Mouse (Mus musculus): Measurements from ENCODE around the gene Olfr51. TPM values are rescaled to one million over a fixed set of nuclear protein-coding genes. Genes with fewer than 3 reads are reported as not detected.
"Not testable (repeated sequence)": the region's sequence is repeated elsewhere in the genome, so short reads cannot be mapped to it uniquely, and the experiment has no call there.

The Olfr51 gene
- not detected in 2 replicates for polyA plus RNA-seq (2015; fragmentation: Nextera tagmentation; extraction: Ambion mirVana)

DNA sequence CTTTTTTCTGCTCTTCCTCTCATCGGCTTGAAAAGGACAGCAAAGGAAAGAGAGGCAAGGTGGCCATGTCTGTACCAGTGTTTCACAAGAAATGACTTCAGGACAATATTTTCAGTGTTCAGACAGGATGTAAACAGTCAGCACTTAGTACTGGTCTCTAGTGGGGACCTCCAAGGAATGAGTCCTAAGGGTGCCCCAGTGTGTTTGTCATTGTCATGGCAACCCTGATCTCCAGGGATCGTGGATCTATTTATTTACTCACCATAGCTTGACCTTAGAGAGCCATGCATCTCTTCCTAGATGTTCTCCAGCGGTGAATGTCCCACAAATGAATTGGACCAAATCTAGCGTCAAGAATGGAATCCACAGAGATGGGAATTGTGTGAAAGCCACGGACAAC is at the start of gene Olfr51:
Olfr51 (plus strand) TSS at position 301 of the 400 bp plus-strand sequence.
- no peak for DNase-seq (ENCODE audit: low spot score)

DNA sequence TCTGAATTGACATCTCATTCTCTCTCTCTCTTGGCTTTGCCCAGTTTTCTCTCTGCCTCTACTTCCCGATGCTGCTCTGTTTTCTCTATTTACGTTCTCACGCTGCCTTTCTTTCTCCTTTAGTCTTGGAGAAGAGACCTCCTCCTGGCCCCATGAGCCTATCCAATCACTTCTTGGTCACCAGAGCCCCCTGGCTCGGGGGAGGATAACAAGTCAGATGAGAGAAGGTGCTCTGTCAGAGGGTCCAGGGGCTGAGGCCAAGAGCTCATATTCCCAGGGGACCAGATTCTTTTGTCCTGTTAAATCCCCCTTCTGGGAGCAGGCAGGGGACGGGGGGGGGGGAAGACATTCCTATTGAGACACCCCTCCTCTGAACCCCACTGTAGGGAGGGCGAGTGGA is 49.7 kb upstream of the Olfr51 start, which contains the start of gene Prop1:
Prop1 (minus strand) TSS at position 101 of the 400 bp plus-strand sequence.
- no peak for DNase-seq (ENCODE audit: low spot score)

DNA sequence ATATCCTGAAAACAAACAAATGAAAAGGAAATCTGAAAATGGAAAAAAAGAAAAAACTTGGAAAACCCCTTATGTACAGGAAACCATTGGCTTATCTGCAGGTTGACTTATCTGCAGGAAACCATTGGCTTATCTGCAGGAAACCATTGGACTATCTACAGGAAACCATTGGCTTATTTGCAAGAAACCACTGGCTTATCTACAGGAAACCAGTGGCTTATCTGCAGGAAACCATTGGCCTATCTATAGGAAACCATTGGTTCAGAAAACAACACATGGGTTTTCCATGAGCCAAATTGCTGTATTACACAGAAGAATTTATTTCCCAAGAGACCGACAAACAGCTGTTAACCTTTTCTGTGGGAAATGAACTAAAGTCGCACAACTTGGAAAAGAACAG is 38.5 kb upstream of the Olfr51 start:
- no peak for DNase-seq (ENCODE audit: low spot score)

DNA sequence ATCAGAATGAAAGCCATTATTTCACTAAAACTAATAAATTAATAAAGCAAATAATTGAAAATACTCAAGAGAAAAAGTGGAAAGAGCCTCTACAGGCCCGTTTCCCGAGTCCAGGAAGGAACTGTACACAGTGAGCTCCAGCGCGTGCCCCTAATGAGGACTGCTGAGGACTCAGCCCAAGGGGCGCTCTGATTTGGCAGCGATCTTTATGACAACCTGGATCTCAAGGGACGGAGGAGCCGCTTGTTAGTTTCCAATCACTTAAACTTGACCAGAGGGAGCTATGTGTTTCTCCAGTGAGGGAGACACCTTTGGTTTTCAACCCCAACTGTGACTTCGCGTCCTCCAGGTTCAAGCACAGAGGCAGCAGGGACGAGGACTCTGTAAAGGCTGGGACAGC is 37.2 kb upstream of the Olfr51 start, which contains the start of gene Olfr1378:
Olfr1378 (plus strand) TSS at position 301 of the 400 bp plus-strand sequence.
- no peak for DNase-seq (ENCODE audit: low spot score)

DNA sequence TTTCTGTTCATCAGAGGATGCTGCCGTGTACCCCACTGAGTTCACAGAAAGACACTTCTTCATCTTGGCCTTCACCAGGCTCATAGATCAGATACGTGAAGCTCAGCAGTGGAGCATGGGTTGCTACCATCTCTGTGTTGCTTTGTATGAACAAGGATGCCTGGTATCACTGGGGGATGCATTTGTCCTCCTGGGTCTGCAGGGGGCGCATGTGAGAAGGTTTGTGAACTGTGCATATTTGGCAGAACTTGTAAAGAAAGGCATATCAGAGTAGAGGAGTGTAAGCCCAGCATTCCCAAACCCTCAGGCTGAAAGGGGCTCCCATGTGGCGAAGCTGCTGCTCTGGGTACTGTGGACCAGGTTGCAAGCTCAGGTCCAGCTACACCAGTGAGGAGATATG is 26.2 kb upstream of the Olfr51 start:
- no peak for DNase-seq (ENCODE audit: low spot score)

DNA sequence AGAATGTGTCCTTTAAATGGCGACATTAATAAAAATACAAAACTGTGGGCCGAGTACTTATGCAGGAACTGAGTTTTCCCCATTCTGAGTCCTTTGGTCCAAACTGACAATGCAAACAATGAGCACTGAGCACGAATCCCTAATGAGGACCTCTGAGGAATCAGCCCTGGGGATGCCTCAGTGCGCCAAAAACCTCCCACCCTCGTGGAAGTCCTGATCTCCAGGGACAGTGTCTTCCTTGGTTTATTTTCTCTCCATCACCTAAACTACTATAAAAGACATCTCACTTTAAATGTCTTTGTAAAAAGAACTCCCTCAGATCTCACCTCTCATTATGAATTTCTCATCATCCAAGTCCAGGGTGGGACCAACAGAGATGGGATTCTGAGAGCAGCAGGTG is 21.7 kb upstream of the Olfr51 start, which contains the start of gene Olfr1377:
Olfr1377 (plus strand) TSS at position 301 of the 400 bp plus-strand sequence.
- no peak for DNase-seq (ENCODE audit: low spot score)

DNA sequence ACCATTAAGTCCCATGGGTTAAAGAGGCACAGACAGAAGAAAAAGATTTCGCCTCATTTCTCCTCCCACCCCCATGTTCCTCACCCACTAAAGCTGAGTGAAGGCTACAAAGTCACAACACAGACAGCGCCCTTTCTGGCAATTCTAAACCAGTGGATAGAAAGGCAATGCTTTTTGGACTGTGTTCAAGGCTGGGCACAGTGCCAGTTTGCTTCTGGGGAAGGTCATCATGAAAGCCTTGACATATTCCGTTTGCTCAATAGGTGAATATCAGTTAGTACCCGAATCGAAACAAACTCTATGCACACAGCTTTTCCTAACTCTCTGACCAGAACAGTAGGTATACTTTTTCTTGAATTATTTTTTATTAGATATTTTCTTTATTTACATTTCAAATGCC is 8.4 kb downstream of the Olfr51 start:
- DNase-seq (ENCODE audit: low spot score) = no peak

DNA sequence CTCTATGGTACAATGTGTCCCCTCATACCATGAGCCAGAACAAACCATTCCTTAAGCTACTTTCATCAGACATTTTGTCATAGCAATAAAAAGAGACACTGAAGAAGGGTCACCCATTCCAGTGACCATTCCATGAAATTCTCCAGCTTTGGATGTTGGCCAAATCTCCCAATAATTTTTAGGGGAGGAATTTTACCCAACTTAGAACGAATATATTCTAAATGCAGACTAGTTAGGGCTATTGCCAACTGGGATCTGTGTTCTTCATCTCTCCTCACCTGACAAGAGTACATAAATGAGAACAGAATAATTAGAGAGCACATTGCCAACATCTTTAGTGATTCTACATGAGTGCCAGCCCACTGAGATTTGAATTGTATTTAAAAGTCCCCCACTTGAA is 10.5 kb downstream of the Olfr51 start, which contains the start of gene Olfr54:
Olfr54 (plus strand) TSS at position 301 of the 400 bp plus-strand sequence.
- no peak for DNase-seq (ENCODE audit: low spot score)

DNA sequence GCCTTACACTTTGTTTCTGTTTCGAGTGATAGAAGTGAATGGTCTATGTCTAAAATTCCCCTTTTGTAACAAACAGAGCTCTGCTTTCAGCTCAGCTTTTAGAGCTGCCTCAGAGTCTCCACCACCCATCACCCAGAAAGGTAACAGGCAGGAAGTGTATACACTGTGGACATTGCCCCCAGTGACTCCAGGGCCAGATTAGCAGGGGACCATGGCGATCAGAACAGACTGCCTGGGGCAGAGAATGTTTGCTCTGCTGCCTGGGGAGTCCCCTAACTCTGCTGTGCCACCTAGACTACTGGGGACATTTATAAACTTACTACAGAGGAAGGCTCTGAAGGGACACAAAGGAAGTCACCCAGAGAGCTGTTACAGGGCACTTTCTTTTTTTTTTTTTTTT is 12.9 kb downstream of the Olfr51 start:
- no peak for DNase-seq (ENCODE audit: low spot score)

DNA sequence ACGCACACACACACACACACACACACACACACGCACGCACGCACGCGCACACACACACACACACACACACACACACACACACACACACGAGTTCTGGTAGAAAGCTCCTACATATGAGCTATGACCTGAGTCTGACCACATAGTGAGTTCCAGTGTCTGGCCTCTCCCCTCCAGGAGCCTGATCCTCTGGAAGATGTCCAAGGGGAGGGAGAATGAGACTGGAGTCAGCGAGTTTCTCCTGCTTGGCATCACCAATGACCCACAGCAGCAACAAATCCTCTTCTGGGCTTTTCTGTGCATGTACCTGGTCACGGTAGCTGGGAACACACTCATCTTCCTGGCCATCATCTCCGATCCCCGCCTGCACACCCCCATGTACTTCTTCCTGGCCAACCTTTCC is 23.4 kb downstream of the Olfr51 start:
- not testable (repeated sequence) for DNase-seq (ENCODE audit: low spot score)

DNA sequence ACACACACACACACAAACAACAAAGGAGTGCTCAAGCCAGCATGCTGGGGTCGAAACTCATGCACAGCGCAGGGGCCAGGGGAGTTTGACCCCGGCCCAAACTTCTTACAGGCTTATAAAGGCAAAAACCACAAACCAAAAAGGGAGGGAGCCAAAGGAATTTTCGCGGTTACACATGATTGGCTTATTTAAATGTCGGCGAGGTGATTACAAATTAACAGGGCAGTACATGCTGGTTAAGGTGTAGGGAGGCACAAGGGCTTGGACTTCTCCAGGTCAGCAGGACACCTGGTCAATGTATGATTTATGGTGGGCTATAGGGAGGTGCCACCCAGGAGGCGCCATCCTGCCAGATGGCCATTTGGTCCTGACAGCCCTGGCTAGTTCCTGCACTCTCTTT is 26.0 kb downstream of the Olfr51 start:
- DNase-seq (ENCODE audit: low spot score) = not testable (repeated sequence)

DNA sequence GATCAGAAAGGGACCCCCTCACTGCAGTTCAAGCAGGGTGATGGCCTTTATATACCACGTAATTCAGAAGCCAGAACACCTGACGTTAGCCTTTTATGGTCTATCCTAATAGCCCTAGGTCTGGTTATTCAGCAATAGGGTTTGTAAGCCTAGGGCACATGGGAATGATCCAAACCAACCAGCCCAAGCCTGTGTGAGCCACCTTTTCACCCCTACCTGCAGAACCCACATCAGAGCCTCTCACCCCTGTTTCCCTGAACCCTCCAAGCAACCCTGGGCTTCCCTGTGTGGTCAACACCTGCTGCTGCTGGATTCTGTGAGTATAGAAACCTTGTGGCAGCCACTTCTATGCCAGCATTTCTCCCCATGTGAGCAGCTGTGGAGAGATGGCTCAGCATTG is 26.8 kb downstream of the Olfr51 start:
- DNase-seq (ENCODE audit: low spot score) = no peak

DNA sequence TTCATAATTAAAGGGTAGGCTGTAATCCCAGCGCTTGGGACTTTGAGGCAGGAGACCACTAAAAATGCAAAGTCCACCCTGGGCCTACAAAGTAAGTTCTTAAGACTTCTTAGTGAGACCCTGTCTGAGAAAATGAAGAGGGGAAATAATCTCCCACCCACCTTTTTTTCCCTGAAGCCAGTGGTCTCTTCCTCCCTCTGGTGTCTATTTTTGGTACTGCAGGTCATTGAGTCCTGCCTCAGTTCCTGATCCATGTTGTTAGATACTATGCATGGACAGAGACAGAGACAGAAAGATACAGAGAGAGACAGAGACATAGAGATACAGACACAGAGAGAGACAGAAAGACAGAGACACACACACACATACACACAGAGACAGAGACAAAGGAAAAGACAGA is 29.5 kb downstream of the Olfr51 start:
- DNase-seq (ENCODE audit: low spot score) = peak; percentile 33

DNA sequence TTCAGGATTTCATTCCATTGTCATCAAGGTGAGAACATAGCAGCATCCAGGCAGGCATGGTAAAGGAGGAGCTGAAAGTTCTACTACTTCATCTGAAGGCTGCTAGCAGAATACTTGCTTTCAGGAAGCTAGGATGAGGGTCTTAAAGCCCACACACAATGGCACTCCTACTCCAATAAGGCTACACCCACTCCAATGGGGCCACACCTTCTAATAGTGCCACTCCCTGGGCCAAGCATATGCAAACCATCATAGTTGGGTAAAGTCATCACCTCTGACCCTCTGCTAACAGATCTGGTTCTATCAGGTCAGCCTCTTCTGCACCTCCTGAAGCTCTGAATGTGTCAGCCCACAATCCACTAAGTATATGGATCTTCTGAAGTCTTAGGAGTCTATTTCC is 30.7 kb downstream of the Olfr51 start:
- DNase-seq (ENCODE audit: low spot score) = not testable (repeated sequence)

DNA sequence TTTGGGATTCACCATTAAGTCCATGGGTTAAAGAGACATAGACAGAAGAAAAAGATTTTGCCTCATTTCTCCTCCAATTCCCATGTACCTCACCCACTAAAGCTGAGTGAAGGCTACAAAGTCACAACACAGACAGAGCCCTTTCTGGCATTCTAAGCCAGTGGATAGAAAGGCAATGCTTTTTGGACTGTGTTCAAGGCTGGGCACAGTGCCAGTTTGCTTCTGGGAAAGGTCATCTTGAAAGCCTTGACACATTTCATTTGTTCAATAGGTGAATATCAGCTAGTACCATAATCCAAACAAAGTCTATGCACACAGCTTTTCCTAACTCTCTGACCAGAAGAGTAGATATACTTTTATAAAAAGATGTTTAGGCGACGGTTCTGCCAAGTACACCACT is 32.6 kb downstream of the Olfr51 start:
- no peak for DNase-seq (ENCODE audit: low spot score)

DNA sequence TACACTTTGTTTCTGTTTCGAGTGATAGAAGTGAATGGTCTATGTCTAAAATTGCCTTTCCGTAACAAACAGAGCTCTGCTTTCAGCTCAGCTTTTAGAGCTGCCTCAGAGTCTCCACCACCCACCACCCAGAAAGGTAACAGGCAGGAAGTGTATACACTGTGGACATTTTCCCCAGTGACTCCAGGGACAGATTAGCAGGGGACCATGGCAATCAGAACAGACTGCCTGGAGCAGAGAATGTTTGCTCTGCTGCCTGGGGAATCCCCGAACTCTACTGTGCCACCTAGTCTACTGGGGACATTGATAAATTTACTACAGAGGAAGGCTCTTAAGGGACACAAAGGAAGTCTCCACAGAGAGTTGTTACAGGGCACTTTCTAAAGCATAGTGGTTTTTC is 41.4 kb downstream of the Olfr51 start:
- not testable (repeated sequence) for DNase-seq (ENCODE audit: low spot score)

DNA sequence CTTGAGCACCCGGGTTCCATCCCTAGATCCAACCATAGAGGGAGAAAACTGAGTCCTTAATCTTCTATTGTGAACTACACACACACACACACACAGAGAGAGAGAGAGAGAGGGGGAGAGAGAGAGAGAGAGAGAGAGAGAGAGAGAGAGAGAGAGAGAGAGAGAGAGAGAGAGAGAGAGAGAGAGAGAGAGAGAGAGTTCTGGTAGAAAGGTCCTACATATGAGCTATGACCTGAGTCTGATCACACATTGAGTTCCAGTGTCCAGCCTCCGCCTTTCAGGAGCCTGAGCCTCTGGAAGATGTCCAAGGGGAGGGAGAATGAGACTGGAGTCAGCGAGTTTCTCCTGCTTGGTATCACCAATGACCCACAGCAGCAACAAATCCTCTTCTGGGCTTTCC is 44.4 kb downstream of the Olfr51 start, which contains the start of gene Olfr1375:
Olfr1375 (plus strand) TSS at position 301 of the 400 bp plus-strand sequence.
- DNase-seq (ENCODE audit: low spot score) = not testable (repeated sequence)

DNA sequence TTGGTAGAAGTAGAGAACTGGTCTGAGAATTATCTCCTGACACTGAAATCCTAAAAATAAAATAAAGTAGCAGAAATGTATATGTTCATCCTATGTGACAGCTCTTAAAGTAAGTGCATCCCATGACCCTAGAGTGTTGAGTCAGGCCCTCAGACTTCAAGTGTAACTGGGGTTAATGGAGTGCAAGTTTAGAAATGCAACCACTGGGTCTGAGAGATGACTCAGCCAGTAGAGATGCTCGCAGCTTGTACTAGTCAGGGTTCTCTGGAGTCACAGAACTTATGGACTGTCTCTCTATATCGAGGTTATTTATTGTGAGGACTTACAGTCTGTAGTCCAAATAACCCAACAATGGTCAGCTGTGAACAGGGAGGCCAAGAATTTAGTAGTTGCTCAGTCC is 48.3 kb downstream of the Olfr51 start:
- no peak for DNase-seq (ENCODE audit: low spot score)

DNA sequence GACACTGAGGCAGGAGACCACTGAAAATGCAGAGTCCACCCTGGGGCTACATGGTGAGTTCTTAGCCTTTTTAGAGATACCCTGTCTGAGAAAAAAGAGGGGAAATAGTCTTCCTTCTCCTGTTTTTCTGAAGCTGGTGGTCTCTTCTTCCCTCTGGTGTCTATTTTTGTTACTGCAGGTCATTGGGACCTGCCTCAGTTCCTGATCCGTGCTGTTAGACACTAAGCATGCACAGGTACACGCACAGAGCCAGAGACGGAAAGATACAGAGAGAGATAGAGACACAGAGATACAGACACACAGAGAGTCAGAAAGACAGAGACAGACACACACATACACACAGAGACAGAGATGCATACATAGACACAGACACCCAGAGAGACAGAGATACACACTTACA is 49.8 kb downstream of the Olfr51 start:
- peak; percentile 7 for DNase-seq (ENCODE audit: low spot score)

DNA sequence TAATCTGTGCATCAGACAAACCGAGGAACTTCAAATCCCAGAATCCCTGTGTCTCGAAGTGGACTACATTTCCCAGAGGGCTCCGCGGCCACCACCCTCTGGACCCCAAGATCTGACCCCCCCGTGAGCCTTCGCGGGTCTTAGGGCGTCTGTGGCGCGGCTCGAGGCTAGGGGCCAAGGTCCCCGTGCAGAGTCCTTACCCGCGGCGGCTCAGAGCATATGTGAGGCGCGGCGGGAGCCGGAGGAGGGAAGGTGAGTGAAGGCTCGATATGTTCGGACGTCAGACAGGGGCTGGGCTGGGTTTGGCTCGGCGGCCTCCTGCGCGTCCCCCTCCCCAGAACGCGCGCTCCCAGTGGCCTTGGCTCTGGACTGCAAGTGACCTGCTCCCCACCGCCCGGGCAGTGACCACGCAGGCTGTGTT is 55.8 kb downstream of the Olfr51 start, which contains the start of gene Zfp354a:
Zfp354a (plus strand) TSS at position 107 of the 421 bp plus-strand sequence.
- no peak for DNase-seq (ENCODE audit: low spot score)
